Mouse (Mus musculus): Measurements from ENCODE around the gene Slc1a7. TPM values are rescaled to one million over a fixed set of nuclear protein-coding genes. Genes with fewer than 3 reads are reported as not detected.

Slc1a7 gene
- polyA plus RNA-seq, 1 experiment, result not detected

GRCm38 (mm10) chr4:108015067-108015765, 47.1 kb downstream of the Slc1a7 start:
- H3K4me3 ChIP-seq (ENCODE audit: insufficient read depth, low read depth, low read length), result no peak overlapping the region
- H3K27ac ChIP-seq (replicated peaks; ENCODE audit: low read depth, low read length), result peak overlapping the region; percentile 96
- H3K4me1 ChIP-seq (ENCODE audit: control insufficient read depth, insufficient read depth, insufficient read length, low read length), result peaks cover 6% of the 10 kb centered on the region

GRCm38 (mm10) chr4:108016321-108016720, 48.2 kb downstream of the Slc1a7 start:
- Histone ChIP-seq H3K4me1 (ENCODE audit: control insufficient read depth, insufficient read depth, insufficient read length, low read length) (peaks cover 6% of the 10 kb centered on the region), H3K27ac (replicated peaks; ENCODE audit: low read depth, low read length) (peak overlapping the region; percentile 89), H3K4me3 (ENCODE audit: insufficient read depth, low read depth, low read length) (no peak overlapping the region)

DNA sequence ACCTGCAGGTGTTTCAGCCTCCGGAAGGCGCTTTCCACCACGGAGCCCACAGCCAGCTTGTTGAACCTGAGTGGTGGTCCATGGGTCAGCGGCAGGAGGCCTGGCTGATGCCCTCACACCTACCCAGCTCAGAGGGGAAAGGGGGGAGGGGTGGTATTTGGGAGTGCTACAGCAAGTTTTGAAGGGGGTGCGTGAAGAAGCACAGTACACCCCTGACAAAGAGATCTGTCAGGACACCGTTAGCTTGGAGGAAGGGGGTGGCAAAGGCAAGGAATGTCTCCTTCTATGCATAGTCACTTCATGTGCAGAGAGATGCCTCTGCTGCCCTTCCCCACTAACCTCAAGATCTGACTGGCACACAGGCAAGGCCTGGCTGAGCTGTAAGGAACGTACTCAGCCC, 49.7 kb downstream of the Slc1a7 start:
- H3K4me3 ChIP-seq (ENCODE audit: insufficient read depth, low read depth, low read length), result no peak overlapping the region
- peaks cover 6% of the 10 kb centered on the region for H3K4me1 ChIP-seq (ENCODE audit: control insufficient read depth, insufficient read depth, insufficient read length, low read length)
- H3K27ac ChIP-seq (replicated peaks; ENCODE audit: low read depth, low read length), result no peak overlapping the region

- Histone ChIP-seq H3K4me1 (ENCODE audit: control insufficient read depth, insufficient read depth, insufficient read length, low read length) (peaks cover 6% of the 10 kb centered on the region), H3K27ac (replicated peaks; ENCODE audit: low read depth, low read length) (no peak overlapping the region), H3K4me3 (ENCODE audit: insufficient read depth, low read depth, low read length) (no peak overlapping the region)
Observed at GRCm38 (mm10) chr4:108018241-108018923, 50.2 kb downstream of the Slc1a7 start.

GRCm38 (mm10) chr4:108018961-108019921, 51.1 kb downstream of the Slc1a7 start:
- no peak overlapping the region for H3K4me3 ChIP-seq (ENCODE audit: insufficient read depth, low read depth, low read length)
- no peak overlapping the region for H3K27ac ChIP-seq (replicated peaks; ENCODE audit: low read depth, low read length)
- H3K4me1 ChIP-seq (ENCODE audit: control insufficient read depth, insufficient read depth, insufficient read length, low read length), result peaks cover 6% of the 10 kb centered on the region

GRCm38 (mm10) chr4:108020178-108020577, 52.0 kb downstream of the Slc1a7 start:
- H3K27ac ChIP-seq (replicated peaks; ENCODE audit: low read depth, low read length), result no peak overlapping the region
- H3K4me3 ChIP-seq (ENCODE audit: insufficient read depth, low read depth, low read length), result no peak overlapping the region
- H3K4me1 ChIP-seq (ENCODE audit: control insufficient read depth, insufficient read depth, insufficient read length, low read length), result peaks cover 6% of the 10 kb centered on the region

- no peak overlapping the region for H3K27ac ChIP-seq (replicated peaks; ENCODE audit: low read depth, low read length)
- H3K4me3 ChIP-seq (ENCODE audit: insufficient read depth, low read depth, low read length), result no peak overlapping the region
- H3K4me1 ChIP-seq (ENCODE audit: control insufficient read depth, insufficient read depth, insufficient read length, low read length), result no peaks in the 10 kb centered on the region
Observed at GRCm38 (mm10) chr4:108023186-108023585, 55.1 kb downstream of the Slc1a7 start.

DNA sequence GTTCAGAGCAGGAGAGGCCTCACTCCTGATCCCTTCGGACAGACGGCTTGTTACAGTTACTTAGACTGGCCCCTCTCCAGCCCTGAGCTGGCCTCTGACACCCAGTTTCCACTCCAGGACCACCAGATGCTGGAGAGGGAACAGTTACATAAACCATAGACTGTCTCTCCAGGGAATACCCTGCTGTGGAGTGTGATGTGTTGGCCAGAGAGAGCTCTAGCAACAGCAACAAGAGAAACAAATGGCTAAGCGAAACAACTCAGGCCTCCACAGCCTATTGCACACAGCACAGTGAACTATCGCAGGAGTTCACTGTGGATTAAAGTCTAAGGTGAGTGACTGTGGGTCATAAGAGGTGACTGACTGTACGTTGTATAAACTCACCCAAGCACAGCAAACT, 56.5 kb downstream of the Slc1a7 start:
- H3K4me1 ChIP-seq (ENCODE audit: control insufficient read depth, insufficient read depth, insufficient read length, low read length), result no peaks in the 10 kb centered on the region
- no peak overlapping the region for H3K4me3 ChIP-seq (ENCODE audit: insufficient read depth, low read depth, low read length)
- no peak overlapping the region for H3K27ac ChIP-seq (replicated peaks; ENCODE audit: low read depth, low read length)

DNA sequence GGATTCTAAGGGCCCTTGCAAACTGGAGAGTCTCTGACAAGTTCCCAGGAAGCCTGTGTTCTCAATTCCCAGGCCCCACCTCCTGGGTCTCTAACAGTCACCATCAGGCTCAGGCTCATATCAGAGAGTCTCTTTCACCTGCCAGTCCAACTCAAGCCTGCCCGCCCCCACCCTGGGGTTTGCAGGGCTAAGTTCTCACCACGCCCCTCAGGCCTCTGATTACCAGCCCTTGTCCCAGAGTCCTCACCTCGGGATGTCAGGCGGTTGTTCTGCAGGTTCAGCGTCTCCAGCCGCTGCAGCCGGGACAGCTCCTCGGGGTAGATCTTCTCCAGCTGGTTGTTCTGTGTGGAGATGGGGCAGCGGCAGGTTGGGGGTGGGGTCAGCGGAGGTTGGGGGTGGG, 57.1 kb downstream of the Slc1a7 start:
- no peaks in the 10 kb centered on the region for H3K4me1 ChIP-seq (ENCODE audit: control insufficient read depth, insufficient read depth, insufficient read length, low read length)
- H3K4me3 ChIP-seq (ENCODE audit: insufficient read depth, low read depth, low read length), result no peak overlapping the region
- no peak overlapping the region for H3K27ac ChIP-seq (replicated peaks; ENCODE audit: low read depth, low read length)

DNA sequence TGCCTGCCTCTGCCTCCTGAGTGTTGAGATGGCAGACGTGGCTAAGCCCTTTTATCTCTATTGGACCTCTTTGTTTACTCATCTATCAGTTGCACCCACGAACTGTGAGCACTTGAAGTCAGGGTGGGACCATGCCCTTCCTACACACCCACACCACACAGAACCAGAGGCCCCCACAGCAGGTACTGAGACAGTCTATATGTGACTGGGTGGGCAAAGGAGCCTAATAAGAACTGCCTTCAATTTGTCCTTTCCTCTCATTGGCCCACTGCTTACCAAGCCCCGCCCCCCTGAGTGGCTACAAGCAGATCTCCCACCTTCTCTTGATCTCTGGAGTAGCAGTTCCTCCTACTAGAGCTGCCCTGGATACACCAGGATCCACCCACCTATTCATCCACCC, 58.1 kb downstream of the Slc1a7 start:
- Histone ChIP-seq H3K4me3 (ENCODE audit: insufficient read depth, low read depth, low read length) (no peak overlapping the region), H3K27ac (replicated peaks; ENCODE audit: low read depth, low read length) (no peak overlapping the region), H3K4me1 (ENCODE audit: control insufficient read depth, insufficient read depth, insufficient read length, low read length) (no peaks in the 10 kb centered on the region)

DNA sequence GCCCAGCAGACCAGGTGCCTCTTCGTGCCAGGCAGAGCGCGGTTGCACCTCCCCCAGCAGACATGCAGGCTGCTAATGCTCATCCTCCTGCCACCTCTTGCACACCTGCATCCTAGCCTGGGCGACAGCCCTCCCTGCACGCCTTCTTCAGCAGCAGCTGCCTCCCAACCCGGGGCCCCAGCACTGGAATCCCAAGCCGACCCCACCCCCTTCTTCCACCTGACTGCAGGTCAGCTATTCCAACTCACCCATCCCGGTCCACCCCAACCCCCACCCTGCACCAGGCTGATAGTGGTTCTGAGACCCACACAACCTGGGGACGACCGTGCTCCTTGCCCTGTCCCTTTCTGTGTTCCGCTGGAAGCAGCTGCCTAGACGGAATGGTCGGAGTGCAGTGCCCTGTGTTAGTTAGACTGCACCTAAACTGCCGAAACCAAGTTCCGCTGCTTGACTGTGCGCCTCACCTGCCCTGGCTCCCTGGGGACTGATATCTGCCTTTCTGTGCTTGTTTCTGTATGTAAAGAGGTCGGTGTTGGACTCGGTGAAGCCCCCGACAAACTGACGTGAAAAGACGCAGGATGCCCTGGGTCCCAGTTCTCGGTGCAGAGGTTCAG, 62.9 kb downstream of the Slc1a7 start:
- no peaks in the 10 kb centered on the region; the same call in 1 of the 2 replicates for H3K4me1 ChIP-seq (ENCODE audit: control insufficient read depth, insufficient read depth, insufficient read length, low read length)
- peak overlapping the region; percentile 68 for H3K4me3 ChIP-seq (ENCODE audit: insufficient read depth, low read depth, low read length)
- H3K27ac ChIP-seq (replicated peaks; ENCODE audit: low read depth, low read length), result no peak overlapping the region

DNA sequence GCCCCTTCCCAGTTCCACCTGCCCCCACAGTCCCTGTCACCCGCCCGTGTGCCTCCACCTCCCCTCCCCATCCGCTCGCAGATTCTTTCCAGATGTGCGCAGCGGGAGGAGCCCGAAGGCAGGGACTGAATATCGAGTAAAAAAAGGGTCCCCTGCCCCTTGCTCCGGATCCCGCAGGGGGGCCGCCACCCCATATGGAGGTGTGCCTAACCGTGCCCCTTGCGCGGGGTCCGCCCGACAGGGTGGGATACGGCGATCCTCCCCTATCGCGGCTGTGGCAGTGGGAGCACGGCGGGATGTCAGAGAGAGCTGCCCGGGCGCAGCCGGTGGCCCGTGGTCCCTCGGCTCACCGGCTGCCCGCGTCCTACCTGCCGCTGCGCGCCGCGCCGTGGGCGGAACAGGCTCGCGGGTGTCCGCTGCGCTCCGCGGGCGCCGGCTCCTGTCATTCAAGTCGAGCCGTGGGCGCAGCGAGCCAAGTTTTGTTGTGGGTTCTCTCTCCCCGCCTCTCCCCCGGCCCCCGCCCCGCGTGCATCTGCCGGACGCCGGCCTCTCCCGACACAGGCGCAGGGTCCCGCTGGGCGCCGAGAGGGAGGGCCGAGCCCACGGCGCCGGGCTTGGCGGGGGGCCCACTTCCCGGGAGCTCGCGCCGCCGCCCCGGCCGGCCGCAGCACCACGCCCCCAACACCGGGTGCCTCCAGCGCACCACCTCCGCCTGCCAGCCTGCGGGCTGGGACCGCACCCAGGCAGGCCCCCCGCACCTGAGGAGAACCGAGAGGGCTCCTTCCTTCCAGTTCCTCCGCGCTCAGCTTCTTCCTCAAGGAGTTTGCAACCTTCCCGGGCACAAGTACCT, 63.6 kb downstream of the Slc1a7 start:
- Histone ChIP-seq H3K4me3 (ENCODE audit: insufficient read depth, low read depth, low read length) (peak overlapping the region; percentile 68), H3K27ac (replicated peaks; ENCODE audit: low read depth, low read length) (0 out of 2 replicates have a peak overlapping the region, but pooled peaks have one; percentile 6), H3K4me1 (ENCODE audit: control insufficient read depth, insufficient read depth, insufficient read length, low read length) (no peaks in the 10 kb centered on the region; the same call in 1 of the 2 replicates)

DNA sequence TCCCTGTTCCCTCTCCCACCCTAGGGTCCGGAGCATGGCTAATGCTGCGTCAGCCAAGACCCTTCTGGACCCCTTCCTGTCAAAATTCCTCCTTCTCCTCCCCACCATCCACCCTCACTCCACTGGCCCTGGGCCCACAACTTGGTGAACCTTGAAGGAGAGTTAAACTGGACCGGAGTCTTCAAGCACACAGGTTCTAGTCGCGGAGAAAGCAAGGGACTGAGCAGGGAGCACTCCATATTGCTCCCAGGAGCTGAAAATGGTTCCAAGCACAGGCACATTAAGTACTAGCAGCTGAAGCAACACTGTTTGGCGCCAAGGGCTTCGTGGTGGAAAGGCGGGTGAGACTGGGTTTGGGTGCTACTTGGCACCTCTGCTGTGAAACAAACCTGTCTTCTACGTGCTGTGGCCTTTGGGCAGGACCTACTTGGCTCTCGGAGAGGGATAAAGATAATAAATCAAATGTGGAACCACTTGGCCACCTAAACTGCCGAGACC, 64.3 kb downstream of the Slc1a7 start:
- Histone ChIP-seq H3K27ac (replicated peaks; ENCODE audit: low read depth, low read length) (no peak overlapping the region), H3K4me3 (ENCODE audit: insufficient read depth, low read depth, low read length) (peak overlapping the region; percentile 68), H3K4me1 (ENCODE audit: control insufficient read depth, insufficient read depth, insufficient read length, low read length) (no peaks in the 10 kb centered on the region; the same call in 1 of the 2 replicates)
